Mouse (Mus musculus) retina, adult 2 months (tissue): ENCODE data around the gene Pdzrn3.

ENCODE experiments used
- DNase-seq: peaks from one replicate; pipeline ENCODE4 v3.0.0-alpha.2; 2012; ENCODE audit warnings: low read depth, low spot score

The Pdzrn3 gene

DNA sequence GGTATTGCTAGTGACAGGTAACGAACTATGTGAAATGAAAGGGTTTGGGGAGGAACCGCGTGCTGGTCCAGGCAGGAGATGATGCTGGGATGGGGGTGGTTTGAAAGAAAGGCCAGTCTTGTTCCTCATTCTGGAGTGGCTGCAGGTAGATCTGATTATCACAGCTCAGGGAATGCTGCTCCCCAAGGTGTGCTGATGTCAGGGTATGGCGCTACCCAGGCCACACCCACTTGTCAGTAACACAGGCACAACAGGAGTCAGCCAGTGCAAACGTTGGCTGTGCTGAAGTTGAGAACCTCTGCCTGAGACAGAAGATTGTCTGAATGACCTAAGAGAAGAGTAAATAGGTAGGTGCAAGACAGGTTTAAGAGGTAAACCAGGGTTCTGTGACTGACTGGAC lies 4.7 kb downstream of the Pdzrn3 start:
- no peak for DNase-seq

GRCm38 (mm10) chr6:101366809-101367602 lies 10.7 kb downstream of the Pdzrn3 start:
- no peak for DNase-seq

DNA sequence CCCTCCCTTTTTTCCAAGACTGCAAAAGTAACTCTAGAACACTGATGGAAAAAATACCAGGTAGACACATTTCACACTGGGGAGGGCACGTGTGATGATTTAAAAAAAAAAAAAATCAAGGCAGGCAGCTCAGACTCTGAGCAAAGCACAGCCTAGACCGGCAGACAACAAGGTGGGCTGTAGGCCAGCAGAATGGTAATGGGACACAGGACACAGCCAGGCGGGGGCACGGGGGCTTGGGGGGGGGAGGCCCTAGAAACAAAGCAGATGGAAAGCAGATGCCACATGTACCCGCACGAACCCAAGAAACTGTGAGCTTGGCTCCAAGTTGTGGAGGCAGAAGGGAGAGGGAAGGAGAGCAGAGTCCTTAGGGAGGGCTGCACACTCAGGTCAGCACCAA lies 11.9 kb downstream of the Pdzrn3 start:
- no peak for DNase-seq

DNA sequence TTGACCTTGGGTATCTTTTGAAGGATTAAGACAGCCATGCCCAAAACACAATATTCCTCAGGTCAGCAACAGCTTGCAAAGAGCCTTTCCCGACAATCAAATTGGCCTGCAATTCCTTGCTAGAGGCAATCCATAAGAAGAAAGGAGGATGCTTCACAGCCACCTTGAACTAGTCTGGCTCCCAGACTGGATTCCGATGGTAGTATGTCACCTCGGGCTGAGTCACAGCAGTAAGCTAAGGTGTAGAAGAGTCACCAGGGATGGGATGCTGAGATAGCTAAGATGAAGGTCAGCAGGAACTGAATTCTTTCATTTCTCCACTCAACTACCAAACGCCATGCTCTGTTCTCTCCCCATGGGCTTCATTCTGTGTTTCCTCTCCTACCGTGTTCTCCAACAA lies 13.8 kb downstream of the Pdzrn3 start:
- no peak for DNase-seq

DNA sequence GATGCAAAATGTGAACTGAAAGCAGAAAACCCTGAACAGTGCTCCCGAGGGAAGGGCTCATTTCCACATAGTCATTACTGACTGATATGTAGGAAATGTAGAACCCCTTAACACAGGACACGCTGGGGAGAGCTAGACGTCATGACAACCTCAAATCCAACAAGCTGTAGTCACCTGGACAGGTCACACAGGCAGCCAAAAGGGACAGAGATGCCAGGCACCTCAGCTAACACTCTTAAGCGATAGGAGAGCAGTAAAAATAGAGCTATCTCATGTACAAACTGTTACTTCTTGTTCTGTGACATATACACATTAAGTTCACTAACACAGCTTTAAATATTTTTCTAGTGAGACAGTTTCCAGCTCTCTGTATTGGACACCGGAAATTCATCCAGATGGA lies 15.0 kb downstream of the Pdzrn3 start:
- DNase-seq: no peak

DNA sequence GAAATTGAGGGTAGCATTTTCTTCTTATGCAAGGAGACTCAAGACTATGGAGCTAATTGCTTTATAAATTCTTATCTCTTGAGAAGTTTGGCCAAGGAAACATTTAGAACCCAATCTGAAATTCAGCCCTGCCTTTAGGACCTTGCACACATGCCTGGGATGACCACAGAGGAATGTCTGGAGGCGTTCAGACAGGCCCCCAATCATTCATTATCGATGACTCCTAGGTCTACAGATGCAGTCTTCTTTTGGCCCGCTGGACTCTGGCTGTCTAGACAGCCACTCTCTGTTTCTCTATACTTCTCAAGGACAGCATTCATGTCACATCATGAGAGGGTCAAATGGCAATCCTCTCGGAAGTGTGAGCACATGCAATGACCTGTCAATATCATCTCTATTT lies 15.4 kb downstream of the Pdzrn3 start:
- no peak for DNase-seq

- DNase-seq: no peak
These were observed 17.4 kb downstream of the Pdzrn3 start for GRCm38 (mm10) chr6:101360211-101360737.

DNA sequence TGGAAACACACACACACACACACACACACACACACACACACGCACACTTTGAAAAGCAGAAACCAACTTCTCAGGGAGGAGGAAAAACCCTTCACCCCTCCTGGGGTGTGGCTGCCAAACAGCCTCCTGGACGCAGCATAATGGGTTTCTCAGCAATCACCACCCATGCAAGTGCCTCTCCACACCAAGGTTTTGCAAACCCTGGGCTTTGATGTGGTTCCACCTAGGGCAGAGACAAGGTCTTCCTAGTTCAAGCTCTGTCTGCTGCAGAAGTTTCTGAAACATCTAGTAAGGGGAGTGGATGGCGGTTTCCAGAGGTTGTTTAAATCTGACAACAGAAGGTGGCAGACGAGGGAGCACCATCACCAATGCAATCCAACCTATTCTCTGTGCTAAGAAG lies 18.1 kb downstream of the Pdzrn3 start:
- DNase-seq: no peak

GRCm38 (mm10) chr6:101354887-101355286 lies 22.8 kb downstream of the Pdzrn3 start:
- no peak for DNase-seq

- no peak for DNase-seq
These were observed 23.3 kb downstream of the Pdzrn3 start for GRCm38 (mm10) chr6:101354230-101354881.

DNA sequence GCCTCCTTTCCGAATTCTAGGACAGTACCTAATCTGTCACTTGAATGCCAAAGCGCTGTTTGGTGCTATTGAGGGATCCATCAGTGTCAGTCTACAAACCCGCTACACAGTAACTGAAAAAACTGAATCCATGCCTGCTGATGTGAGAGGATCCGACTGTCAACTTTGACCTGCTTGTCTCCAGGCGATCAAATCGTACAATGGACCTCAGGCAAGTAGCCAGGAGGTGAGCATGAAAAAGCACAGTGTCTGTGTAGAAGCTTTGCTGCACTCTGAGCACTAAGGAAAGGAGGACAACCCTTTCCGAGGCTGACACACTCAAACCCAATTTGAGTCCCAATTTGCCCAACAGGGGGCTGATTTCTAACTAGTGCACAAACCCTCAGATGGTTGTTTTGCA lies 24.0 kb downstream of the Pdzrn3 start:
- DNase-seq: no peak

- DNase-seq: no peak
These were observed 25.1 kb downstream of the Pdzrn3 start for GRCm38 (mm10) chr6:101352626-101353025.

DNA sequence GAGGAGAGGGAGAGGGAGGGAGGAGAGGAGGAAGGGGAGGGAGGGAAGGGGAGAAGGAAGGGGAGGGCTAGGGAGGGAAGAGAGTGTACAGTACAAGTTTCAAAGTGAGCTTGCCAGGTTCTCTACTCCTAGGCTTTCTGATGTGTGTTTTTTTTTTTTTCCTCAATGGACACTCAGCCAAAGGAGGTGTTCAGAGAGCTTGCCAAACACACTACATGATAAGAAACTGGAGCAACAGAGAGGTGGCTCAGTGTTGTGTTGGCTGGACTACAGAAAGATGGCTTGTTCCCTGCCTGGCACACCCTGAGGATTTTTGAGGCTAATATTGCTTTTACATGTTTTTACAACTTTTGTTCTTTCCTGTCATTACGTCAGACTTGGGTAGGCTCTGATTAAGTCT lies 26.6 kb downstream of the Pdzrn3 start:
- DNase-seq: no peak

DNA sequence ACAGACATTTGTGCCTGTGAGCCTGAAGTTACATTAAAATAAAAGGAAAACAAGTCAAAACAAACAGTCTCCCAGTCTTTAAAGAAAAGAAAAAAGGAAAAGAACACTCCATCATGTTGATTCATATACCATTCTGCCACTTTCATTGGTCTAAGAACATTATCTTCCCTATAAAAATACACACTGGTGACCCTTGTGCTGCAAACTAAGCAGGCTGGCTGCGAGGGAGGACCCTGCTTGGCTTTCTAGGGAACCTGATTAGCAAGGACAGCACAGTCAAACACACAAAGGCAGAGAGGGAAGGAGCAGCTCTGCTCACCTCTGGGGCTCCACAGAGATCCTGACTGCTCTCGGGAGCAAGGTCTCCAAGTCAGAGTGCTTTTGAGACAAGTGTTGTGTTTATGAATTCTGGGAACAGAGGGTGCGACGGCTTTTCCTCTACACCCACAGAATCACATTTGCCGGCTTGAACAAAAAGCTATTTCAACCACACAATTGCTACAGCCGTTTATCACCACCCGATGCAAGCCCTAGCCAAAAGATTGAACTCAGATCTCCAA lies 27.2 kb downstream of the Pdzrn3 start:
- no peak for DNase-seq

GRCm38 (mm10) chr6:101348496-101348895 lies 29.2 kb downstream of the Pdzrn3 start:
- DNase-seq: no peak

- no peak for DNase-seq
These were observed 37.6 kb downstream of the Pdzrn3 start for GRCm38 (mm10) chr6:101340051-101340450.

GRCm38 (mm10) chr6:101337842-101338528 lies 39.7 kb downstream of the Pdzrn3 start:
- DNase-seq: no peak

DNA sequence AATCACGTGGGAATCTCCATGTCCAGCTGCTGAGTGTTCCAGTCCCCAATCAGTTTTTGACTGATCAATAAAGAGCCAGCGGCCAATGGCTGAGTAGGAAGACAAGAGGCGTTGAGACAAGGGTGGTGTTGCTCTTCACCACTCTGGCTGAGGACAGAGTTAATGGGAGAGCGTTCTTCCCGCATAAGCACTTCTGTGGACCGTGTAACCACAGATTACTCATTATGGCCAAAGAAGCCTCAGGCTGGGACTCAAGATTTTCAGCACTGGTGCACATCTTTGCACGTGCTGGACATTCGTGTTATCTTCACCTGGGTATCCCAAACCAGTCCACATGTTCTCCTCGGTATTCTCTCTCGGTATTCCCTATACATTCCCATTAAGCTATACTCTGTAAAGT lies 41.0 kb downstream of the Pdzrn3 start:
- no peak for DNase-seq

- no peak for DNase-seq
These were observed 42.0 kb downstream of the Pdzrn3 start for GRCm38 (mm10) chr6:101335744-101336143.

DNA sequence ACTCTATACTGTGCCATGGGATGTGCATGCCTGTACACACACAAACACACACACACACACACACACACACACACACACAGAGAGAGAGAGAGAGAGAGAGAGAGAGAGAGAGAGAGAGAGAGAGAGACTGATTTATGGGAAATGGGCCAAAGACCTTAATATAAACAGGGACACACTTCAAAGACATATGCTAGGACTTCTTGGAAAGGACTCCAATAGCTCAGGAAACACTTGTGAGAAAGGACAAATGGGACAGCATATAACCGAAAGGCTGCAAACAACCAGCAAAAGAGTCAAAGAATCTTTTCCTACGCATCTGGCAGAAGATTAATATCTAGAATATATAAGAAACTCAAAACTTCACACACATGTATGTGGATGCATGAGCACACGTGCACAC lies 43.2 kb downstream of the Pdzrn3 start:
- DNase-seq: no peak

- no peak for DNase-seq
These were observed 47.3 kb downstream of the Pdzrn3 start for GRCm38 (mm10) chr6:101330392-101330791.

- no peak for DNase-seq
These were observed 48.2 kb downstream of the Pdzrn3 start for GRCm38 (mm10) chr6:101329499-101329898.
